Mouse (Mus musculus) kidney, postnatal 4 days (tissue): ENCODE results near the gene Tspan32.
A peak's percentile ranks its signal among the peaks of the same experiment; 100 is the strongest.

Experiments used
- DNase-seq, 2 experiments: peaks; one replicate each; pipeline ENCODE4 v3.0.0; 2021; ENCODE audit warnings: mixed read lengths in 2 of 2

Tspan32 gene

GRCm38 (mm10) chr7:143034519-143035450 is 29.9 kb downstream of the Tspan32 start:
- no peak for DNase-seq

GRCm38 (mm10) chr7:143036787-143037186 is 31.9 kb downstream of the Tspan32 start:
- no peak for DNase-seq

- no peak for DNase-seq
Measured at GRCm38 (mm10) chr7:143037306-143037705, 32.5 kb downstream of the Tspan32 start.

GRCm38 (mm10) chr7:143038174-143038931 is 33.5 kb downstream of the Tspan32 start:
- DNase-seq: no peak

- no peak for DNase-seq
Measured at GRCm38 (mm10) chr7:143040561-143040960, 35.7 kb downstream of the Tspan32 start.

GRCm38 (mm10) chr7:143041138-143041822 is 36.4 kb downstream of the Tspan32 start:
- DNase-seq: no peak

GRCm38 (mm10) chr7:143042089-143042488 is 37.2 kb downstream of the Tspan32 start:
- peak; percentile 69 to 76 for DNase-seq

- no peak for DNase-seq
Measured at GRCm38 (mm10) chr7:143042897-143043300, 38.1 kb downstream of the Tspan32 start.

- no peak for DNase-seq
Measured at GRCm38 (mm10) chr7:143044049-143044825, 39.4 kb downstream of the Tspan32 start.

- no peak for DNase-seq
Measured at GRCm38 (mm10) chr7:143044826-143045206, 40.0 kb downstream of the Tspan32 start.

- DNase-seq: no peak
Measured at GRCm38 (mm10) chr7:143046358-143046757, 41.5 kb downstream of the Tspan32 start.

- DNase-seq: no peak
Measured at GRCm38 (mm10) chr7:143049331-143049730, 44.5 kb downstream of the Tspan32 start.

- DNase-seq: no peak
Measured at GRCm38 (mm10) chr7:143049841-143050816, 45.3 kb downstream of the Tspan32 start.

- DNase-seq: no peak
Measured at GRCm38 (mm10) chr7:143051316-143051715, 46.5 kb downstream of the Tspan32 start.

- peak; percentile 94 to 95 for DNase-seq
Measured at GRCm38 (mm10) chr7:143052626-143053007, 47.8 kb downstream of the Tspan32 start, which contains the start of gene Cd81. Gene Cd81 (plus strand): TSS chr7:143052739.

GRCm38 (mm10) chr7:143053008-143053899 is 48.4 kb downstream of the Tspan32 start:
- peak; percentile 81 to 87 for DNase-seq

- no peak for DNase-seq
Measured at GRCm38 (mm10) chr7:143053961-143054611, 49.2 kb downstream of the Tspan32 start.

GRCm38 (mm10) chr7:143054612-143054965 is 49.7 kb downstream of the Tspan32 start:
- no peak for DNase-seq

- no peak for DNase-seq
Measured at GRCm38 (mm10) chr7:143055001-143055400, 50.2 kb downstream of the Tspan32 start.
